Mouse (Mus musculus): ENCODE measurements at regions not wholly inside any gene's neighbourhood (a gene's known extent, or its start where the extent isn't known, plus 50 kb on each side); places are given as distances from the start of the nearest gene placed in this dataset.

- no peak for TF ChIP-seq CTCF (IDR thresholded peaks at IDR 0.05; ENCODE audit: insufficient read depth, low read depth, low read length)
- TF ChIP-seq POLR2A (IDR thresholded peaks at IDR 0.05; ENCODE audit: insufficient read depth, low read depth, low read length): no peak
Observed at GRCm38 (mm10) chrX:82741478-82741877, 207.2 kb upstream of the Dmd start.

GRCm38 (mm10) chrX:82764204-82764603 is 184.5 kb upstream of the Dmd start:
- 17% methylated on average over 2 of the region's 2 CpGs for WGBS
- no peak for TF ChIP-seq POLR2A (IDR thresholded peaks at IDR 0.05; ENCODE audit: insufficient read depth, low read depth, low read length)
- no peak for TF ChIP-seq CTCF (IDR thresholded peaks at IDR 0.05; ENCODE audit: insufficient read depth, low read depth, low read length)
- H3K27ac ChIP-seq (ENCODE audit: insufficient read depth, low read depth, low read length): no peak overlapping the region
- H3K4me3 ChIP-seq (ENCODE audit: insufficient read depth, low read depth, low read length): no peak overlapping the region
- H3K4me1 ChIP-seq (ENCODE audit: control insufficient read depth, insufficient read depth, low read length): no peaks in the 10 kb centered on the region

More at GRCm38 (mm10) chrX:82741478-82741877, 207.2 kb upstream of the Dmd start:
- Histone ChIP-seq H3K4me1 (ENCODE audit: control insufficient read depth, insufficient read depth, low read length) (no peaks in the 10 kb centered on the region), H3K4me3 (ENCODE audit: insufficient read depth, low read depth, low read length) (no peak overlapping the region), H3K27ac (ENCODE audit: insufficient read depth, low read depth, low read length) (no peak overlapping the region)

GRCm38 (mm10) chrX:82809171-82809570 is 139.5 kb upstream of the Dmd start:
- 44% methylated on average over 2 of the region's 2 CpGs for WGBS

GRCm38 (mm10) chrX:82814618-82815017 is 134.1 kb upstream of the Dmd start:
- Histone ChIP-seq H3K27ac (ENCODE audit: insufficient read depth, low read depth, low read length) (no peak overlapping the region), H3K4me3 (ENCODE audit: insufficient read depth, low read depth, low read length) (peak overlapping the region; percentile 32), H3K4me1 (ENCODE audit: control insufficient read depth, insufficient read depth, low read length) (no peaks in the 10 kb centered on the region)
- TF ChIP-seq POLR2A (IDR thresholded peaks at IDR 0.05; ENCODE audit: insufficient read depth, low read depth, low read length): no peak
- TF ChIP-seq CTCF (IDR thresholded peaks at IDR 0.05; ENCODE audit: insufficient read depth, low read depth, low read length): no peak
- 18% methylated on average over 11 of the region's 11 CpGs for WGBS

More at GRCm38 (mm10) chrX:82809171-82809570, 139.5 kb upstream of the Dmd start:
- no peak overlapping the region for H3K27ac ChIP-seq (ENCODE audit: insufficient read depth, low read depth, low read length)
- H3K4me3 ChIP-seq (ENCODE audit: insufficient read depth, low read depth, low read length): no peak overlapping the region
- H3K4me1 ChIP-seq (ENCODE audit: control insufficient read depth, insufficient read depth, low read length): no peaks in the 10 kb centered on the region
- TF ChIP-seq CTCF (IDR thresholded peaks at IDR 0.05; ENCODE audit: insufficient read depth, low read depth, low read length) (no peak), POLR2A (IDR thresholded peaks at IDR 0.05; ENCODE audit: insufficient read depth, low read depth, low read length) (no peak)

DNA sequence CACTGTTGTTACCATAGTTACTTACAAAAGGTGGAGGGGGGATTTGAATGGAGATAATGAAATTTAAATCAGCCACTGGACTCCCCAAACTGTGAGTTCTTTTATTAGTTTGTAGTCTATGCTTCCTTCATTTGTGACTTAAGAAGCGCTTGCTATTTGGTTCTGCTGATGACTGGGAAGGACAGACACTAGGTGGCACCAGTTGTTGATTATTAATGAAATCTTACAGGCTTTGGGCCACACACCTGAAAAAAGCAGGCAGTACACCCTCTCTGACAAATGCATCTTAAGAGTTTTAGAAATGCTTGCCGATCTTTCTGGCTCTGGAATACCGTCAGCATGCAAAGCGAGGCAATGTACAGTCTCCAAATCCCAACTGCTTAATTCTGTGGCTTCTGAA is 131.6 kb upstream of the Dmd start:
- no peaks in the 10 kb centered on the region for H3K4me1 ChIP-seq (ENCODE audit: control insufficient read depth, insufficient read depth, low read length)
- no peak overlapping the region for H3K4me3 ChIP-seq (ENCODE audit: insufficient read depth, low read depth, low read length)
- H3K27ac ChIP-seq (ENCODE audit: insufficient read depth, low read depth, low read length): no peak overlapping the region
- WGBS: 46% methylated on average over 4 of the region's 4 CpGs
- TF ChIP-seq CTCF (IDR thresholded peaks at IDR 0.05; ENCODE audit: insufficient read depth, low read depth, low read length) (no peak), POLR2A (IDR thresholded peaks at IDR 0.05; ENCODE audit: insufficient read depth, low read depth, low read length) (no peak)

GRCm38 (mm10) chrX:82823606-82824005 is 125.1 kb upstream of the Dmd start:
- H3K4me3 ChIP-seq (ENCODE audit: insufficient read depth, low read depth, low read length): no peak overlapping the region
- no peak overlapping the region for H3K27ac ChIP-seq (ENCODE audit: insufficient read depth, low read depth, low read length)
- 50% methylated on average over 5 of the region's 5 CpGs for WGBS
- TF ChIP-seq CTCF (IDR thresholded peaks at IDR 0.05; ENCODE audit: insufficient read depth, low read depth, low read length) (no peak), POLR2A (IDR thresholded peaks at IDR 0.05; ENCODE audit: insufficient read depth, low read depth, low read length) (no peak)
- no peaks in the 10 kb centered on the region for H3K4me1 ChIP-seq (ENCODE audit: control insufficient read depth, insufficient read depth, low read length)

GRCm38 (mm10) chrX:82866116-82866515 is 82.6 kb upstream of the Dmd start:
- WGBS: 48% methylated on average over 1 of the region's 1 CpGs
- no peaks in the 10 kb centered on the region for H3K4me1 ChIP-seq (ENCODE audit: control insufficient read depth, insufficient read depth, low read length)
- no peak for TF ChIP-seq POLR2A (IDR thresholded peaks at IDR 0.05; ENCODE audit: insufficient read depth, low read depth, low read length)
- no peak for TF ChIP-seq CTCF (IDR thresholded peaks at IDR 0.05; ENCODE audit: insufficient read depth, low read depth, low read length)

More at GRCm38 (mm10) chrX:82866116-82866515, 82.6 kb upstream of the Dmd start:
- Histone ChIP-seq H3K4me3 (ENCODE audit: insufficient read depth, low read depth, low read length) (no peak overlapping the region), H3K27ac (ENCODE audit: insufficient read depth, low read depth, low read length) (no peak overlapping the region)

Measured in olfactory bulb, adult 2 months (tissue).